Mouse (Mus musculus) right cerebral cortex, postnatal 25 days (tissue): ENCODE data around the gene Shd.

Experiments used
- DNase-seq: peaks from one replicate; pipeline ENCODE4 v3.0.0; 2022

Shd gene

DNA sequence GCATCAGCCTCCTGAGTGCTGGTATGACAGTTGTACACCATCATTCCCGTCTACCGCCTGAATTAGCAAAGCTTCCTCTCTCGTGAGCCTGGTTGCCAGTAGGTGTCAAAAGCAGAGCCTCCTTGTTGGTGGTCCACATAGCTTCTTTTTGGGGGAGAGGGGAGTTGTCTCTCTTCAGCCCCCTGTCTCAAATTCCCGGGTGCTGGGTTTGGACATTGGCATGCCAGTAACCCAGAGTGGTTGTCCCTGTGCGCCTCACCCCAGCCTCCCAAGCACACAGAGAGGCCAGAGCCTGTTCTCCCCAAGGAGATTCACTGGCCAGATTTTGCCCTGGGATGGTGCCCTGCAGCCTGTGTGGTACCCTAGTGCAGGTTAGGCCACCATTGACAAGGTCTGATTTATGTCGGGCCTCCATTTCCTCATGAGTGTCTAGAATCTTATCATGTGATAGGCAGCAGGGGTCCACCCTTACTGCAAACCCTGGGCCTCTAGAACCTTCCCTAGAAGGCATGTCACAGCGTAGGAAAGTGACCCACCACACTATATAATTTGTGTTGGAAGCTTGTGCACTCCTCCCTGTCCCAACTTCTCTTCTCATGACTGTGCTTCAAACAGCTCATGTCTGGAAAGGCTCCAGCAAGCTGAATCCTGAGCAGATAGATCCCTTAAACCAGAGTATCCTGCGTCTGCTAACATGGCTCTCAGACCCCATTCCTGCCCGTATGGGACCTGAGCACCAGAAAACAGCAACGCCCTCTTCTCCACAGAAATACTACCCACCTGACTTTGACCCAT, 10.1 kb upstream of the Shd start:
- DNase-seq, result no peak

DNA sequence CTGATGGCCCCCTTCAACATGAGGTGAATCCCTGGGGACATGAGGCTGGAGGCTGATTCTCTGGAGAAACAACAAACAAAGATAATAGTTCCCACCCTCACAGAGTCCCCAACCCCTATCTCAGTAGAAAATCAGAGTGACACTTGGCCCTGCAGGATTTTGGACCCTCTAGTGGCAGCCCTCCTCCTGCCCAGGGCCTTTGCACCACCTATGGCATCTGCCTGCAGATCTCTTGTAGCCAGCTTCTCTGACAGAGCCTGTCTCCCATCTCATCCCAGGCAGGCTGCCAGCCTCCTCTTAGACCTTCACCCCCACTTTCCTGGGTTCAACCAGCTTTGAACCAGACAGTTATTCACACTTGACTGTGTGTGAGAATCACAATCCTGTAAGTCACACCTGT, 9.5 kb upstream of the Shd start:
- DNase-seq, result no peak

GRCm38 (mm10) chr17:55961631-55962030, 8.6 kb upstream of the Shd start:
- DNase-seq, result no peak

- DNase-seq, result no peak
Observed at GRCm38 (mm10) chr17:55963171-55963570, 7.1 kb upstream of the Shd start.

GRCm38 (mm10) chr17:55964496-55964895, 5.8 kb upstream of the Shd start:
- DNase-seq, result no peak

GRCm38 (mm10) chr17:55964996-55965395, 5.3 kb upstream of the Shd start:
- DNase-seq, result no peak

- DNase-seq, result no peak
Observed at GRCm38 (mm10) chr17:55967186-55967585, 3.1 kb upstream of the Shd start.

- no peak for DNase-seq
Observed at GRCm38 (mm10) chr17:55968210-55968609, 2.1 kb upstream of the Shd start.

- DNase-seq, result no peak
Observed at GRCm38 (mm10) chr17:55969560-55969959, 707 bp upstream of the Shd start.

GRCm38 (mm10) chr17:55971453-55971852, 1.2 kb downstream of the Shd start:
- DNase-seq, result no peak

DNA sequence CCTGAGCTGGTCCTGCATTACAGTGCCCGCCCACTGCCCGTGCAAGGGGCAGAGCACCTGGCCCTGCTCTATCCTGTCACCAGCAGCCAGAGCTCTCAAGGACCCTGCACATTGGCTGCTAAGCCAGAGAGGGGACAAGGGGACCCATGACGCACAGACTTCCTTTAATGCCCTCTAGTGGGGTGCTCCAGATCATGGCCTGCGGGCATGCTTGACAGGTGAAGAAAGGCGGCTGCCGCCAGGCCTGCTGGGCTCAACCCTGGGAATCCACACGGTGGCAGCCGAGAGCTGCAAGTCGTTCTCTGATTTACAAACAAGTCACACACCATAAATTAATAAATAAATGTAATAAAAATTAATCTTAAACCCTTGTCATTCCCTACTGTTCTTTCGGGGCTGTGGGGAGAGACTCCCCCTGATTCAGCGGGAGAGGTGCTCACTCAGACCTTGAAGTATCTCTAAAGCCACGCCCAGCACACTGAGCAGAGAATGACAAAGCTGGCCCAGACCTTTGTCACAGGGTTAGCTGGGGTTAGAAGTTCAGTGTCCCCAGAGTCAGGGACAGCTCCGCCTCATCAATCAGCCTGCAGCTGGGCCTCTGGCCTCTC, 6.1 kb downstream of the Shd start:
- DNase-seq, result peak; percentile 66

- DNase-seq, result no peak
Observed at GRCm38 (mm10) chr17:55977301-55977700, 7.0 kb downstream of the Shd start.

GRCm38 (mm10) chr17:55986030-55986961, 16.0 kb downstream of the Shd start, which contains the start of gene Fsd1:
Gene Fsd1, plus strand, starts transcription at chr17:55986509.
- DNase-seq, result peak; percentile 86

DNA sequence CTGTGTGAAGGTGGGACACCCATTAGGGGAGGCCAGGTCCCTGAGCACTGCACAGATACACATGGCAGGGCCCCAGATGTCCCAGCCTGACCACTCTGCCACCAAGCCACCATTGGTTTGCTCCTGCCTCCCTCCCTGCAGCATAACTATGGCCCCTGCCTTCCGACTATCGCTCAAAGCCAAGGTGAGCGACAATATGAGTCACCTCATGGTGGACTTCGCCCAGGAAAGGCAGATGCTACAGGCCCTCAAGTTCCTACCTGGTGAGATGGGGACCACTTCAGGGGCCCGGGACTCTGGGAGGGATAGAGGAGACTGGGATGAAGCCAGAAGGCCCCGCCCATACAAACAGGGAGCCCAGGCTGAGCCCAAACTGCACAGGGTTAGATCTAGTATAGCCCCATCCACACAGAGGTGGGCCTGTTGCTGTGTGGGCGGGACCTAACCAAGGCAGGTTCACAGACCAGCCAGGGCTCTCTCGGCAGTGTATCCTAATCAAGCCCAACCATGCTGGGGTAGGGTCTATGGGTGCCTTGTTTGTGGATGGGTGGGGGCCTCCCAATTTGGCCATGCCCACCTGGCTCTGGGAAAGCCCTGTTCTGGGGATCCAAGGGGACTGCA, 20.1 kb downstream of the Shd start:
- no peak for DNase-seq

DNA sequence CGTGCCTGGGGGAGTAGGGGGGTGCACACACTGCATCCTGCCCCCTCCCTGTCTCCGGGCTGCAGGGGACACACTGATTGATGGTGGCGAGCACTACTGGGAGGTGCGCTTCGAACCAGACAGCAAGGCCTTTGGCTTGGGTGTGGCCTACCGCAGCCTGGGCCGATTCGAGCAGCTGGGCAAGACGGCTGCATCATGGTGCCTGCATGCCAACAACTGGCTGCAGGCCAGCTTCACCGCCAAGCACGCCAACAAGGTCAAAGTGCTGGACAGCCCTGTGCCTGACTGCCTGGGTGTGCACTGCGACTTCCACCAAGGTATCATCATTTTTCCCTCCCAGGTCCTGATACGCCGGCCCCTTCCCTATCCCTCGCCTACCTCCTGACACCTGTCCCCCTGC, 25.7 kb downstream of the Shd start:
- no peak for DNase-seq

DNA sequence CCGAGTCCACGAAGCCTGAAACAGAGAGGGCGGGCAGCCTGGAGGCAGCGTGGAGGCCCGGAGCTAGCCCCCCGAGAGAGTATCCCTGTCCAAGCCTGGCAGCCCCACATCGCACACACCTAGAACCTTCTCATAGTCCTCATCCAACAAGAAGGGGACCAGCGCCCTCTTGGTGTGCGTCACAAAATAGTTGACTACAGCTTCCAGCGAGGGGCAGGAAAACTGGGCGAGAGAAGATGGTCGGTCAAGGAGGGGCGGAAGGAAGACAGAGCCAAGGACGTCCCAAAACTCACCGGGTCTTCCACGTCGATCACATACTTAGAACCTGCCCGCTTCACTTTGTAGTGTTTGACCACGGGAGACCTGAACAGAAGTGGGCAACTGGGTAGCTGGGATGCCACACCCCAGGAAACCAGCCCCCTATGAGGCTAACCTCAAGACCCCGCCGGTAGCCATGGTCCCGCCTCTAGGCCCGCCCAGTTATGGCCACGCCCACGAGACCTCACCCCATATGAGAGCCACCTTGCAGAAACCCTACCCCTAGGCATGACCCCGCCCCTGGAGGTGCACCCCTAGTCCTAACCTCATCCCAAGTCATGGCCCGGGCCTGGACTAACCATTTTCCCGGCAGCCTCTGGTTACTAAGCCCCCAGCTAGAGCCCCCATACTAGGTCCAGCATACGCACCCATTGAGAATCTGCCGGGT, 29.7 kb downstream of the Shd start:
- DNase-seq, result no peak

DNA sequence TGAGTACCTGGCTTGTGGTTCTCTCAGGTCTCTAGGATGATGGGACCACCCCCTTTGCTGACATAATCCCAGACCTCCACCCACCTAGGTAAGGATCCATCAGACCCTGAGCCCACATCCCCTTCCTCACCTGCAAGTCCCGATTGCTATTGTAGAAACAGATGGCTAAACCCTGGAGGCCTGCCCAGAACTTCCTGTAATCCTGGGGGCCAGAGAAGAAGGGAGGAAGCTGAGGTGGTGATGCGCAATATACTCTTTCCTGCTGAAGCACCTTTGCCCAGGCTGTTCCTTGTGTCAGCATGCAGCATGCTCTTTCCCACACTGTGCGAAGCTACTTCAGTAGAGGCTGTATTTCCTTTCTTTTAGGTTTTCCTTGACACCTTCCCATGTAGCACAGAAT, 32.7 kb downstream of the Shd start:
- DNase-seq, result no peak

- no peak for DNase-seq
Observed at GRCm38 (mm10) chr17:56005415-56006061, 35.3 kb downstream of the Shd start, which contains the start of the genes Stap2 and Mpnd. Gene Stap2, minus strand, starts transcription at chr17:56005584. Gene Mpnd, plus strand, starts transcription at chr17:56005711.

GRCm38 (mm10) chr17:56006956-56007355, 36.7 kb downstream of the Shd start:
- no peak for DNase-seq

GRCm38 (mm10) chr17:56007444-56008355, 37.4 kb downstream of the Shd start:
- no peak for DNase-seq
